Mouse (Mus musculus) E14TG2a.4 (cell line): ENCODE results near the gene Ccpg1os.

ENCODE experiments used
- CTCF ChIP-seq: conservative IDR thresholded peaks from 2 replicates; pipeline ENCODE4 v1.5.1; 2014; ENCODE audit warnings: low read length
- POU5F1 ChIP-seq: IDR thresholded peaks from 2 replicates; pipeline ENCODE4 v1.6.1; 2014; ENCODE audit warnings: low read length, borderline replicate concordance

GRCm38 (mm10) chr9:73005106-73005505, 19.9 kb upstream of the Ccpg1os start:
- TF ChIP-seq CTCF, result no peak
- no peak for TF ChIP-seq POU5F1
